Mouse (Mus musculus) stomach, embryonic 16.5 days (tissue): Measurements from ENCODE around the gene Pnma3. TPM values are rescaled to one million over a fixed set of nuclear protein-coding genes. Genes with fewer than 3 reads are reported as not detected.

Experiments
- ATAC-seq: fragments of 200-750 bp; cut with Nextera tagmentation; 2 replicates; pipeline ENCODE4 v1.8.0; 2017; ENCODE audit warnings: moderate number of reproducible peaks, moderate TSS enrichment; ENCODE audit not compliant: insufficient read depth, low FRiP score
- H3K27ac ChIP-seq: fragments of 300-500 bp; sonication (generic); 2 replicates; pipeline ENCODE4 v1.5.1; 2014; ENCODE audit warnings: low read length
- H3K27me3 ChIP-seq: fragments of 300-500 bp; sonication (generic); 2 replicates; pipeline ENCODE4 v1.6.1; 2014; ENCODE audit warnings: low read length, control low read depth, mixed read lengths; ENCODE audit not compliant: control insufficient read depth, insufficient read depth
- H3K36me3 ChIP-seq: fragments of 300-500 bp; sonication (generic); 2 replicates; pipeline ENCODE4 v1.6.1; 2014; ENCODE audit warnings: low read length; ENCODE audit not compliant: control insufficient read depth, insufficient read depth
- H3K4me1 ChIP-seq: fragments of 300-500 bp; sonication (generic); 2 replicates; pipeline ENCODE4 v1.6.1; 2014; ENCODE audit warnings: low read length, control low read depth, mixed read lengths; ENCODE audit not compliant: control insufficient read depth, insufficient read depth
- H3K4me2 ChIP-seq: fragments of 300-500 bp; sonication (generic); 2 replicates; pipeline ENCODE4 v1.6.1; 2014; ENCODE audit warnings: low read depth, low read length, mixed read lengths
- H3K4me3 ChIP-seq: fragments of 300-500 bp; sonication (generic); replicated peaks from 2 replicates; pipeline ENCODE4 v1.5.1; 2014; ENCODE audit warnings: mild to moderate bottlenecking, low read length
- H3K9ac ChIP-seq: fragments of 300-500 bp; sonication (generic); 2 replicates; pipeline ENCODE4 v1.6.1; 2014; ENCODE audit warnings: low read length
- H3K9me3 ChIP-seq: fragments of 300-500 bp; sonication (generic); replicated peaks from 2 replicates; pipeline ENCODE4 v1.6.1; 2016; ENCODE audit warnings: low read length, control low read depth; ENCODE audit not compliant: control insufficient read depth
- WGBS: fragments of 180-500 bp; shearing (Covaris S2); extraction: QIAGEN DNeasy Blood & Tissue Kit; methylation state at CpG from one replicate; pipeline ENCODE4 v1.1.7; 2014; 5-methylcytosine and 5-hydroxymethylcytosine counted together
- polyA plus RNA-seq: library from polyadenylated mRNA; unstranded; fragments of >200 nt; fragmentation: Nextera tagmentation; extraction: Ambion mirVana; gene quantifications from 2 replicates; pipeline ENCODE4 v1.2.1, GENCODE M21; 2015

The Pnma3 gene
- 0.10 and 0.16 TPM in 2 replicates for polyA plus RNA-seq

DNA sequence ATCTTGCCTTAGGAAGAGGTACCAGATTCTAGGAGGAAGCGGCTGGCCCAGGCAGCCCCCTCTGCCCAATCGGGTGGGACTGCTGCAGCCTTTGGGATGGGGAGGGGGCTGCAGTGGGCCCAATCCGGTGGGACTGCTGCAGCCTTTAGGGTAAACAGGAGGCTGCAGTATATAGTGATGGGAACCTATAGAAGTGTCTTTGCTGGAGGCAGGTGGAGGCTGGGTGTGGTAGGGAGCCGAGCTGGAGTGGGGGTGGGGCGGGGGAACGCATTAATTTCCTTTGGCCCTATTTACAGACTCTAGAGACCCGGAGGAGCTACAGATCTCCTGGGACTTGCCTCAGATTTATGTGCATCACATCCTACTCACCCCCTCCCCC, at the start of gene Pnma3:
Pnma3 (plus strand) TSS at position 373 of the 379 bp plus-strand sequence.
- no peaks in the 10 kb centered on the region for H3K36me3 ChIP-seq
- H3K4me1 ChIP-seq, result no peaks in the 10 kb centered on the region
- no peak within 1 kb of the TSS for H3K27ac ChIP-seq
- H3K9ac ChIP-seq, result no peak within 1 kb of the TSS; the same call in 1 of the 2 replicates
- H3K9me3 ChIP-seq, result no peaks in the 10 kb centered on the region
- 25% methylated on average over 7 of the region's 7 CpGs for WGBS
- ATAC-seq, result no peak; the same call in 1 of the 2 replicates
- no peaks in the 10 kb centered on the region for H3K27me3 ChIP-seq
- H3K4me2 ChIP-seq, result peak within 1 kb of the TSS; percentile 29
- peak within 1 kb of the TSS; percentile 9; the same call in 1 of the 2 replicates for H3K4me3 ChIP-seq

GRCm38 (mm10) chrX:73037003-73037402, 27.6 kb upstream of the Pnma3 start, which contains the start of gene Pnma5:
Gene Pnma5 (minus strand): TSS chrX:73037103.
- H3K27ac ChIP-seq, result no peak within 1 kb of the TSS

GRCm38 (mm10) chrX:73038831-73039230, 25.8 kb upstream of the Pnma3 start:
- H3K4me1 ChIP-seq, result no peaks in the 10 kb centered on the region
- H3K4me3 ChIP-seq, result no peak overlapping the region
- WGBS, result 80% methylated on average over 8 of the region's 8 CpGs
- H3K27ac ChIP-seq, result no peak overlapping the region
- H3K4me2 ChIP-seq, result no peak overlapping the region
- no peaks in the 10 kb centered on the region for H3K36me3 ChIP-seq
- no peak for ATAC-seq
- no peaks in the 10 kb centered on the region for H3K27me3 ChIP-seq
- no peak overlapping the region for H3K9ac ChIP-seq
- H3K9me3 ChIP-seq, result no peaks in the 10 kb centered on the region

More at GRCm38 (mm10) chrX:73037003-73037402, 27.6 kb upstream of the Pnma3 start, which contains the start of gene Pnma5:
- Histone ChIP-seq H3K9me3 (no peaks in the 10 kb centered on the region), H3K4me2 (no peak within 1 kb of the TSS), H3K27me3 (no peaks in the 10 kb centered on the region), H3K36me3 (no peaks in the 10 kb centered on the region), H3K4me3 (no peak within 1 kb of the TSS), H3K4me1 (no peaks in the 10 kb centered on the region), H3K9ac (no peak within 1 kb of the TSS)
- 71% methylated on average over 1 of the region's 1 CpGs for WGBS
- ATAC-seq, result no peak

DNA sequence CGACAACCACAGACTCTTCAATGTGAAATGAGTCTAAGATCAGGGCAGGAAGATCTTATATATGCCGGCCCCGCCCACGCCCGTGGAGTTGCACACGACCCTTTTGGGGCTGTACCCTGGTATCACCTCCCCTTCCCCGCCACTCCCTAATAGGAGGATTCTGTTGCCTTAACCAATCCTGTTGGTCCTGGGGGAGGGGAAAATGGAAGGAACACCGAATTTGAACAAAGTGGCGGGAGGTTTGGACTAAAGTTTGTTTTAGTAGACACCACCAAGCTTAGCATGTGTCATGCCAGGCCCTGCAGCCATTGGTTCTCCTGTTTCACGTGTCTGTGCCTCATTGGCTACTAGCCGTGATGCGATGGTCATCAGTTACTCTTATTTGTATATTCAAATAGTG, 24.9 kb upstream of the Pnma3 start:
- Histone ChIP-seq H3K27me3 (no peaks in the 10 kb centered on the region), H3K4me3 (no peak overlapping the region), H3K4me2 (no peak overlapping the region), H3K9me3 (no peaks in the 10 kb centered on the region), H3K27ac (no peak overlapping the region), H3K4me1 (no peaks in the 10 kb centered on the region), H3K9ac (no peak overlapping the region), H3K36me3 (no peaks in the 10 kb centered on the region)
- no peak for ATAC-seq
- WGBS, result 80% methylated on average over 12 of the region's 12 CpGs

DNA sequence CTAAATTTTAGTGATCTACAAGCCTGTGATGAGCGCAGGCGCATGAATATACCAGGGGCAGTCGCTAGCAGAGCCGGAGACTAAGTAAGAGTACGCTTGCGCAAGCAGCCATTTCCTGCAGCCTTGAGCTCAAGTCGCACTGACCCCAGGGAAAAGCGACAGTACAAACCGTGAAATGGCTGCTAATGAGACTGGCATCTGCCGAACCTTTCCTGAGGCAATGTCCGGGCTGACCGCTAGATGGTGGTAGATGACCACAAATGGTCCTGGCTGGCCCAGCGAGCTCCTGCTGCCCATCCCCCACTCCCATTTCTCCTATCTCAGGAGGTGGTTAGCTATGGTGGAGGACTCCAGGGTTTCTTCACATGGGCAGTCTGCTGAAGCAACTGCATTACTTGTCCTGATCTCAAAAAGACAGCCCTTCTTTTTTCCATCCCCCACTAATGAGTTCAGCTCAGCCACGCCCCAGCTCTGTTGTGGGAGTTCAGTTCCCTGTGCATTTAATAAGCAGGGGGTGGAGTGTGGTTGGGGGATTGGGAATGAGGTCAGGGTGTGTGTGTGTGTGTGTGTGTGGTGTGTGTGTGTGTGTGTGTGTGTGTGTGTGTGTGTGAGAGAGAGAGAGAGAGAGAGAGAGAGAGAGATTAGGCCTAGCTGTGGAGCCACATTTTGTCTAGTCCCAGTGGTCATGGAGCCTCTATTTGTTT, 10.6 kb upstream of the Pnma3 start:
- no peaks in the 10 kb centered on the region for H3K27me3 ChIP-seq
- H3K4me2 ChIP-seq, result peak overlapping the region; percentile 40
- H3K4me1 ChIP-seq, result no peaks in the 10 kb centered on the region
- WGBS, result 17% methylated on average over 14 of the region's 14 CpGs
- no peaks in the 10 kb centered on the region for H3K36me3 ChIP-seq
- no peaks in the 10 kb centered on the region for H3K9me3 ChIP-seq
- H3K27ac ChIP-seq, result no peak overlapping the region
- peak; percentile 91 for ATAC-seq
- H3K9ac ChIP-seq, result no peak overlapping the region; the same call in 1 of the 2 replicates
- H3K4me3 ChIP-seq, result peak overlapping the region; percentile 20

- H3K4me2 ChIP-seq, result no peak overlapping the region
- no peak for ATAC-seq
- H3K9me3 ChIP-seq, result no peaks in the 10 kb centered on the region
- WGBS, result 78% methylated on average over 1 of the region's 1 CpGs
- H3K4me1 ChIP-seq, result no peaks in the 10 kb centered on the region
- no peak overlapping the region for H3K27ac ChIP-seq
- H3K27me3 ChIP-seq, result no peaks in the 10 kb centered on the region
- no peak overlapping the region for H3K4me3 ChIP-seq
- no peak overlapping the region for H3K9ac ChIP-seq
- H3K36me3 ChIP-seq, result no peaks in the 10 kb centered on the region
Observed at GRCm38 (mm10) chrX:73061528-73061927, 3.1 kb upstream of the Pnma3 start.

DNA sequence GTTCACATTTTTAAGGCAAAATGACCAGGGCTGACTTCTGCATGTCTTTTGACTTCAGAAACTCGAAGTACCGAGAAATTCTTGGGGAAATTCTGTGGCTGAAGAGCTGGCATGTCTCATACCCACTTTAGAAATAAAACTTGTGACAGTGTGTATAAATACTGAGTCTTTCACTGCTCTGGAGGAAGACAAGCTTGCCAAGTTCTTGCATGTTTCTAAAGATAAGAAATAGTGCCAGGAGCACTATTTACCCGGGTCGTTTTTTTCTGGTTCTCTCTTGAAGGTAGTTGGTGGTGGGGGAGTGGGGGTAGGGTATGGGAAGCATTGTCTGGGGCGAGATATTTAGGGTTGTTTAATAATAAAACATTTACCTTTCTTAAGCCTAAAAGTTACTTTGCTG, 2.3 kb upstream of the Pnma3 start:
- WGBS, result 44% methylated on average over 5 of the region's 5 CpGs
- H3K27ac ChIP-seq, result no peak overlapping the region
- H3K4me3 ChIP-seq, result no peak overlapping the region
- no peaks in the 10 kb centered on the region for H3K9me3 ChIP-seq
- ATAC-seq, result no peak
- H3K4me2 ChIP-seq, result no peak overlapping the region
- no peak overlapping the region for H3K9ac ChIP-seq
- no peaks in the 10 kb centered on the region for H3K36me3 ChIP-seq
- no peaks in the 10 kb centered on the region for H3K4me1 ChIP-seq
- no peaks in the 10 kb centered on the region for H3K27me3 ChIP-seq

DNA sequence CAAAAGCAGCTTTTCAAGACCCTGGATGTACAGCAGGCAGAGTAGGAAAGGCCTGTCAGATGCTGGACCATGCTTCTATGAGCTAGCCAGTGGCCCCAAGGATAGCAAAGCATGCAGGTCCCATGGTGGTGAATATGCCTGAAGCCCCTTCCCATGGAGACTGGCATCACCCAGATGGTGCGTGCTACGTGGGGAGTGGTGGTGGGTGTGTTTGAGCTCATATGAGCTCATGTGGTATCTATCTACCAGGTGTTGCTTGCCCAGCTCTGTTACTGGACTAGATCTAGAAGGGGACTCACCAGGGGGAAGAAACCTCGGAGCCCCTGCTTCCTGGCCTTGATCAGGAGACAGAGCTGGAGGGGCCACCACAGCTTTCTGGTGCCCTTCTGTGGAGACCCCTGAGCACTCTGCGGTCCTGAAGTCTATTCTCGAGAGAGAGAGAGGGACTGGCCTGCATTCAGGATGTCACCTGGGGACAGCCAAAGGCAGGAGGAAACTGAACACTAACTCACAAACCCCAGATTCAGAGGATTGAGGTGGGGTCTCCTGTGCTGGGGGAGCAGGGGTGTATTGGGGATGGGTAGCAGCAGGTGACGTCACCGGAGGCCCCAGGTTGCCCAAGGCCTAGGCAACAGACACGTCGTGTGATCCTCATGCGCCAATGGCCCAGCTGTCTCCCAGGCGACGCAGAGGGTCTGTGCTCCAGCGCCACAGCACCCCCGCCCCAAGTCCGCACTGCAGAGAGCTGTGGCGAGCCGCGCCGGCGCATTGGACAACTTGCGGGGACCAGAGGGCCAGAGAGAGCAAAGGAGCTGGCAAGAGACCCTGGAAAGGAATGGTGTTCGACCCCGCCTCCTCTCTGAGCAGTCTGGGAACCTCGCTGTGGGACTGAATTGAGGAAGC, 824 bp upstream of the Pnma3 start:
- H3K9me3 ChIP-seq, result no peaks in the 10 kb centered on the region
- no peak overlapping the region; the same call in 1 of the 2 replicates for H3K9ac ChIP-seq
- H3K36me3 ChIP-seq, result no peaks in the 10 kb centered on the region
- no peak overlapping the region for H3K27ac ChIP-seq
- peak; percentile 47; the same call in 1 of the 2 replicates for ATAC-seq
- H3K4me3 ChIP-seq, result peak overlapping the region; percentile 9; the same call in 1 of the 2 replicates
- WGBS, result 34% methylated on average over 24 of the region's 24 CpGs
- H3K27me3 ChIP-seq, result no peaks in the 10 kb centered on the region
- no peaks in the 10 kb centered on the region for H3K4me1 ChIP-seq
- peak overlapping the region; percentile 29 for H3K4me2 ChIP-seq
